Mouse (Mus musculus) testis, adult 2 months (tissue): Measurements from ENCODE around the gene Phldb3. TPM values are rescaled to one million over a fixed set of nuclear protein-coding genes. Genes with fewer than 3 reads are reported as not detected.

ENCODE experiments used
- H3K27ac ChIP-seq: fragments of 200-500 bp; 2 replicates; pipeline ENCODE4 v1.5.1; 2012; ENCODE audit warnings: low read depth, low read length; ENCODE audit not compliant: control insufficient read depth, insufficient read depth
- H3K27me3 ChIP-seq: fragments of 200-500 bp; 2 replicates; pipeline ENCODE4 v1.6.1; 2012; ENCODE audit warnings: mild to moderate bottlenecking, low read length, moderate library complexity; ENCODE audit not compliant: control insufficient read depth, insufficient read depth
- H3K36me3 ChIP-seq: fragments of 200-500 bp; 2 replicates; pipeline ENCODE4 v1.6.1; 2012; ENCODE audit warnings: mild to moderate bottlenecking, low read length; ENCODE audit not compliant: control insufficient read depth, insufficient read depth
- H3K4me1 ChIP-seq: fragments of 200-500 bp; 2 replicates; pipeline ENCODE4 v1.6.1; 2012; ENCODE audit warnings: low read length; ENCODE audit not compliant: control insufficient read depth, insufficient read depth
- H3K4me3 ChIP-seq: fragments of 200-500 bp; 2 replicates; pipeline ENCODE4 v1.5.1; 2012; ENCODE audit warnings: low read depth, mild to moderate bottlenecking, low read length, moderate library complexity, mixed read lengths; ENCODE audit not compliant: control insufficient read depth
- CTCF ChIP-seq: fragments of 200-500 bp; IDR thresholded peaks from 2 replicates; pipeline ENCODE4 v1.5.1; 2012; ENCODE audit warnings: low read depth, mild to moderate bottlenecking, inconsistent platforms, low read length, moderate library complexity; ENCODE audit not compliant: control insufficient read depth, insufficient read depth, insufficient replicate concordance
- POLR2A ChIP-seq: fragments of 200-500 bp; IDR thresholded peaks from 2 replicates; pipeline ENCODE4 v1.6.1; 2012; ENCODE audit warnings: low read depth, mild to moderate bottlenecking, inconsistent platforms, low read length, moderate library complexity; ENCODE audit not compliant: control insufficient read depth
- polyA plus RNA-seq: library from polyadenylated mRNA; depleted of rRNA; stranded (reverse); fragments of >200 nt; gene quantifications from 2 replicates; pipeline ENCODE4 v1.2.3, GENCODE M21; 2012

Phldb3 gene
- polyA plus RNA-seq, 1 experiment = 0.52 TPM

GRCm38 (mm10) chr7:24568512-24568911 is 42.1 kb upstream of the Phldb3 start:
- no peaks in the 10 kb centered on the region for H3K27me3 ChIP-seq
- H3K4me1 ChIP-seq = peaks cover 1% of the 10 kb centered on the region; the same call in 1 of the 2 replicates
- no peak overlapping the region for H3K4me3 ChIP-seq
- TF ChIP-seq POLR2A (no peak), CTCF (no peak)
- peaks cover 1% of the 10 kb centered on the region; the same call in 1 of the 2 replicates for H3K36me3 ChIP-seq
- H3K27ac ChIP-seq = no peak overlapping the region

DNA sequence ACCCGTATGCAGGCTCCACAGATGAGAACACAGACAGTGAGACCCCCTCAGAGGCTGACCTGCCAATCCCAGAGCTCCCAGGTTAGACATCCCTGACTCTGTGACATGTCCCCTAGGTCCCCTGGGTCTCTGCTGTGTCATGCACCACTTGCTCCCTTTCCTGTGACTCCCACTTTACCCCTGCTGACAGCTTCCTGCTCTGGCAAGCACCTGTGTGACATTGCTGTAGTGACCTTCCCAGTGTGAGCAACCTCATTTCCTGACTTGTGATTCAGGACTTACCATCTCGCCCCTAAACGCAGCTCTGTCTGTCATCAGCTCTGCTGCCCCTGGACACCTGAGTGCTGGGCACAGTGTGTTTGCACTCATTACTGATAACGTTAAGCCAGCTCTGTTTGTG is 39.5 kb upstream of the Phldb3 start:
- no peak overlapping the region for H3K27ac ChIP-seq
- TF ChIP-seq POLR2A = no peak
- no peak for TF ChIP-seq CTCF
- H3K27me3 ChIP-seq = no peaks in the 10 kb centered on the region
- no peak overlapping the region for H3K4me3 ChIP-seq
- peaks cover 1% of the 10 kb centered on the region; the same call in 1 of the 2 replicates for H3K36me3 ChIP-seq
- no peaks in the 10 kb centered on the region for H3K4me1 ChIP-seq

DNA sequence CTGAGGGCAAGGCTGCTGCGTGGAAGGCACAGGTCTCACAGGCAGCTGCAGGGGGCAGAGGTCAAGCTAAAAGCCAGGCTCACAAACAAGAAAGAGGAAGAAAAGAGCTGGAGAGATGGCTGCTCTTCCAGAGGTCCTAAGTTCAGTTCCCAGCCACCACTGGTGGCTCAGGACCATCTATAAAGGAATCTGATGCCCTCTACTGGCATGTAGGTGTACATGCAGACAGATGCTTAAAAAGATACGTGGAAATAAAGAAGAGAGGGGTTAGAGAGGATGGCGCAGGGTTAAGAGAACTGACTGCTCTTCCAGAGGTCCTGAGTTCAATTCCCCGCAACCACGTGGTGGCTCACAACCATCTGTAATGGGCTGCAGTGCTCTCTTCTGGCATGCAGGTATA is 38.1 kb upstream of the Phldb3 start:
- H3K4me3 ChIP-seq = no peak overlapping the region
- no peaks in the 10 kb centered on the region for H3K4me1 ChIP-seq
- no peak overlapping the region for H3K27ac ChIP-seq
- no peak for TF ChIP-seq CTCF
- TF ChIP-seq POLR2A = no peak
- no peaks in the 10 kb centered on the region for H3K27me3 ChIP-seq
- H3K36me3 ChIP-seq = no peaks in the 10 kb centered on the region

DNA sequence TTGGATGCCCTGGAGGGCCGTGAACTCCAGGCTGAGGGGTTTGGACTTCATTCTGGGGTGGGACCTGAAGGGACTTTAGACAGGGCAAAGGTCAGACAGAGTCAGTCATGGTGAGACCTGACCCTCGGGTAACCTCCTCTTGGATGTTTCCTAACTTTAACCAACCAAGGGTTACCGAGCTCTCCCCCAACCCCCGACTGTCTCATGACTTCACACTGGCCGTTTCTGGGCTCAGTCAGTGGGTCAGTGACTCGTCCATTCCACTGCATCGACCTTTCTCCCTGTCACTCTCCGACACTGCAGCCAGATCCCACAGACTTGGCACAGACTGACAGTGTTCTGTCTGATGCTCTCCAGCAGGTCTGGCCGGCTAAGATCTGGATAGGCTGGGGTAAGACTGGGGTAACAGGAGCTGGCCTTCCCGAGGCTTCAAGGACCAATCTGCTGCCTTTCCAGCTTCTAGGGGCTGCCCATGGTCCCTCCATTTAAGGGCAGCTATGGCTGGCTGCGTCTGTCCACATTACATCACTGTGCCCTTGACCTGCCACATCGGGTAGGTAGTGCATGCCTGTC is 36.3 kb upstream of the Phldb3 start:
- H3K27me3 ChIP-seq = no peaks in the 10 kb centered on the region
- no peaks in the 10 kb centered on the region for H3K4me1 ChIP-seq
- TF ChIP-seq POLR2A = no peak
- TF ChIP-seq CTCF = no peak
- H3K36me3 ChIP-seq = no peaks in the 10 kb centered on the region
- no peak overlapping the region for H3K27ac ChIP-seq
- H3K4me3 ChIP-seq = no peak overlapping the region

DNA sequence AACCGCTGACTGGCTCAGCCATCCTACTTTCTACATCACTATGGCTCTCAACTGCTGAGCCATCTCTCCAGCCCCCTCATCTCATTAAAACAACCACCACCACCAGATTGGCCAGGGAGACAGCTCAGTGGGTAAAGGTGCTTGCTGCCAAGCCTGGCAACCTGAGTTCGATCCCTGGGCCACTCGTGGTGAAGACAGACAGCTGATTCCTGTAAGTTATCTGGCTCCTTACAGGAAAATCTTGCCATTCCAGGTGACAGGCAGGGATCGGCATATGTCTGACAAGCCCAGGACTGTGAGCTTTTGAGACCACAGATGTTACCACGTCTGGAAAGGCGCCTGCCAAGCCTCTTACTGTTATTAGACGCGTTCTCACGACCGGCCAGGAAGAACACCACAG is 32.8 kb upstream of the Phldb3 start:
- no peaks in the 10 kb centered on the region for H3K27me3 ChIP-seq
- H3K27ac ChIP-seq = no peak overlapping the region
- no peaks in the 10 kb centered on the region for H3K4me1 ChIP-seq
- TF ChIP-seq CTCF (no peak), POLR2A (no peak)
- H3K36me3 ChIP-seq = no peaks in the 10 kb centered on the region
- no peak overlapping the region for H3K4me3 ChIP-seq

DNA sequence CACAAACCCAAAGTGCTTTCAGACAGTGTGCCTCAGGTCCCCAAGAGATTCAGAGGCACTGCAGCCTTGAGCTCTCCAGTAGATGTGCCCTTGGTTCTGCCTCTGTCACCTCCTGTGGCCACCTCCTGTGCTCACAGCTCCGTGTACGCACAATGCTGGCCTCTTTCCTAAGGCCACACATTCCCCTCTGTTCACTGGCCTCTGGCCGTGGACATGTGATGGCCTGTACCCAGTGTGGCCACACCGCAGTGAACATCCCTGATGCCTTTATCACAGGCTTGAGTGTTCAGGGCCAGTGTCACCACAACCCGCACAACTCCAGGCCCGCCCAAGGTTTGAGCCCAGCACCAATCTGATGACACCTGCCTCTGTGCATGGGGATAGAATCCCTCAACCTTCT is 25.7 kb upstream of the Phldb3 start:
- Histone ChIP-seq H3K4me1 (peaks cover 8% of the 10 kb centered on the region), H3K36me3 (no peaks in the 10 kb centered on the region)
- TF ChIP-seq POLR2A (no peak), CTCF (no peak)

DNA sequence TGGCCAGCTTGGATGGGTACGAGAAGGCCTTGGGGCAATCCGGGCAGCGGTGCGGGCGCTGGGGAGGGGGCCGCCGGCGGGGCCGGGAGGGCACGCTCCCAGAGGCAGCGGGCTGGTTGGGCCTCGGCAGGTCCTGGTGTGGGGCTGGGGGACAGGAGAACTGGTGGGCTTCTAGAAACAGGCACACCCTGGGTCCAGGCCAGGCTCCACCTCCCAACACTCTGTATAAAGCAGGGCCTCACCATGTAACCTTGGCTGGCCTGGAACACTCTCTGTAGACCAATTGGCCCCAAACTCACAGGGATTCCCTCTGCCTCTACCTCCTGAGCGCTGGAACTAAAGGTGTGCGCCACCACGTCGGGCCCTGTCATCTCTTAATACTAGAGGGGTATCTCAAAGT is 24.6 kb upstream of the Phldb3 start:
- no peaks in the 10 kb centered on the region for H3K27me3 ChIP-seq

More for the DNA sequence above, 25.7 kb upstream of the Phldb3 start:
- no peak overlapping the region for H3K27ac ChIP-seq
- no peaks in the 10 kb centered on the region for H3K27me3 ChIP-seq
- H3K4me3 ChIP-seq = no peak overlapping the region

More for the DNA sequence above, 24.6 kb upstream of the Phldb3 start:
- Histone ChIP-seq H3K4me1 (peaks cover 8% of the 10 kb centered on the region), H3K4me3 (no peak overlapping the region), H3K36me3 (no peaks in the 10 kb centered on the region), H3K27ac (no peak overlapping the region)
- TF ChIP-seq CTCF = no peak
- TF ChIP-seq POLR2A = no peak
